Mouse (Mus musculus): ENCODE results near the gene Ube2q2.
"Not testable (repeated sequence)": the region's sequence is repeated elsewhere in the genome, so short reads cannot be mapped to it uniquely, and the experiment has no call there.

Gene Ube2q2

DNA sequence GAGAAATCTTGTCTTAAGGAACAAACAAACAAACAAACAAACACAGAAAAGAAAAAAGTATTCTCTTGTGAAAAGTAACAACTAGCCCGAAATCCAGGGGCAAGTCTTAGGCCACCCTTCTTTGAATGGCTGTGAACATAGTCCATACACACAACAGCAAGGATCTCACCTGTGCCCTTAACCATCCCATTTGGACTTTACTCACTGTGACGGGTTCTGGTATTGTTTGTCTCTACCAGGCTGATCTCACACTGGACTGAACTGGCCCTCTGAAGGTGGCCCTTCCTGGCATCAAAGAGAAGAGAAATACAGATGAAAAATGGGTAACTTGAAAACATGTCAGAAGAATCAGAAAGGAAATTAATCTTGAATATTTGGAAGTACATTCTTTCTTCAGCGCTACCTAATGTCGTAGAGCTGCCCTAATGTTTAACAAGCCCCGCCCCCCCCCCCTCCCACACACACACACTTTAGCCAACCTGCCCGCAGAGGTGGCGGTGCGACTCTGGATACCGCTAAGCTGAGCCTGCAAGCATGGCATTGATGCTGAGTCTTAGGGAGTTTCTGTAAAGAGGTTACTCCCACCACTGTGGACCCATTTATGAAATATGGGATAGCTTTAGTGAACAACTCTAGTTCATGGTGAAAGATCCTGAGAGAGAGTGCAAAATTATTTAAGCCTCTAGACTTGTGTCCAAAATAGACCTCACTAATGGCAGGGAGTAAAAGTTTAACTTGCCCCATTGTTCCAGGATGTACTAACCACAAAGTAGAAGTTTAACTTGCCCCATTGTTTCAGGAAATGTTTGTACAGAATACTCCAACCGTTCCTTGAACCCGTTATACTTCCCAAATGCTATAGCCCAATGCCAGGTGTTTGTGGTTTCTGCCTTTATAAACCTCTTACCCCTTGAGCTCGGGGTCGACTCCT is 87.8 kb downstream of the Ube2q2 start:
- in situ Hi-C loops (cut with MboI; ENCODE audit: unreplicated experiment in 2 of 2) = no loop called here

DNA sequence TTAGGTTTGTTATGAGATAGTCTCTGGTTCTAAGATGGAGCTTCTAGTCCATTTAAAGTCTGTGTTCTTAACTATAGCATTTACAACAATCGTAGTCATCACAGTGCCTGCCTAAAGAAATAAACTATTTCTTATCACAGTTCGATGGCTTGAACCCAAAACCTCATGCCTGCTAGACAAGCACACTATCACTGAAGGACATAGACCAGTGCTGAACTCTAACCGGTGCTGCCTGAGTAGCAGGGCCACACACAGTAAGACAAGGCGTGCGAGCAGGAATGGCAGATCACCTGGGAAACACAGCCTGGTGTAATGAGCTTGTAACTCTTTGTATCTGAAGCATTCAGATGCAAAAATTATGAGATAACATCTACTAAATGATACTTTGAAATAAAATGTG is 92.2 kb downstream of the Ube2q2 start:
- in situ Hi-C loops (cut with MboI; ENCODE audit: unreplicated experiment in 2 of 2) = no loop called here

- in situ Hi-C loops (cut with MboI; ENCODE audit: unreplicated experiment in 2 of 2) = no loop called here
Measured at GRCm38 (mm10) chr9:55241863-55242685, 93.4 kb downstream of the Ube2q2 start.

- in situ Hi-C loops (cut with MboI; ENCODE audit: unreplicated experiment in 2 of 2) = no loop called here
Measured at GRCm38 (mm10) chr9:55243280-55243679, 94.6 kb downstream of the Ube2q2 start.

- in situ Hi-C loops (cut with MboI; ENCODE audit: unreplicated experiment in 2 of 2) = no loop called here
Measured at GRCm38 (mm10) chr9:55244079-55244478, 95.4 kb downstream of the Ube2q2 start.

DNA sequence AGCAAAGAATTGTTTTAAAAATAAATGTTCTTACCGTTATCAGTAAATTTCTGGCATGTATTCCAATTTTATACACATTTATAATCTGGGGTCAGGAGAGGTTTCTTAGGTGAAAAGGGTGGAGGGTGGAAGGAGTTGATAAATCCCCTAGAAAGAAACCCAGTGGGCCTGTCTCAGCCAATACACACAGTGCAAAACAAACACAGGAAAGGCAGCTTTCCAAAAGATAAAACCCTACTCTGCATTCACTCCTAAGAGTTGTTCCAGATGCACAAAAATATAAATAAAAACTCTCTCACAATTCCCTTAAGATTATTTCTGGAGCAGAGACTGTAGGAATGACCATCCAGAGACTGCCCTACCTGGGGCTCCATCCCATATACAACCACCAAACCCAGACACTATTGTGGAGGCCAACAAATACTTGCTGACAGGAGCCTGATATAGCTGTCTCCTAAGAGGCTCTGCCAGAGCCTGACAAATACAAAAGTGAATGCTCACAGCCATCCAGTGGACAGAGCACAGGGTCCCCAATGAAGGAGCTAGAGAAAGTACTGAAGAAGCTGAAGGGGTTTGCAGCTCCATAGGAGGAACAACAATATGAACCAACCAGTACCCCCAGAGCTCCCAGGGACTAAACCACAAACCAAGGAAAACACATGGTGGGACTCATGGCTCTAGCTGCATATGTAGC is 96.5 kb downstream of the Ube2q2 start:
- in situ Hi-C loops (cut with MboI; ENCODE audit: unreplicated experiment in 2 of 2) = not testable (repeated sequence)

GRCm38 (mm10) chr9:55246440-55246839 is 97.8 kb downstream of the Ube2q2 start:
- in situ Hi-C loops (cut with MboI; ENCODE audit: unreplicated experiment in 2 of 2) = no loop called here

GRCm38 (mm10) chr9:55246918-55247317 is 98.3 kb downstream of the Ube2q2 start:
- in situ Hi-C loops (cut with MboI; ENCODE audit: unreplicated experiment in 2 of 2) = no loop called here

GRCm38 (mm10) chr9:55248465-55248864 is 99.8 kb downstream of the Ube2q2 start:
- in situ Hi-C loops (cut with MboI; ENCODE audit: unreplicated experiment in 2 of 2) = no loop called here

DNA sequence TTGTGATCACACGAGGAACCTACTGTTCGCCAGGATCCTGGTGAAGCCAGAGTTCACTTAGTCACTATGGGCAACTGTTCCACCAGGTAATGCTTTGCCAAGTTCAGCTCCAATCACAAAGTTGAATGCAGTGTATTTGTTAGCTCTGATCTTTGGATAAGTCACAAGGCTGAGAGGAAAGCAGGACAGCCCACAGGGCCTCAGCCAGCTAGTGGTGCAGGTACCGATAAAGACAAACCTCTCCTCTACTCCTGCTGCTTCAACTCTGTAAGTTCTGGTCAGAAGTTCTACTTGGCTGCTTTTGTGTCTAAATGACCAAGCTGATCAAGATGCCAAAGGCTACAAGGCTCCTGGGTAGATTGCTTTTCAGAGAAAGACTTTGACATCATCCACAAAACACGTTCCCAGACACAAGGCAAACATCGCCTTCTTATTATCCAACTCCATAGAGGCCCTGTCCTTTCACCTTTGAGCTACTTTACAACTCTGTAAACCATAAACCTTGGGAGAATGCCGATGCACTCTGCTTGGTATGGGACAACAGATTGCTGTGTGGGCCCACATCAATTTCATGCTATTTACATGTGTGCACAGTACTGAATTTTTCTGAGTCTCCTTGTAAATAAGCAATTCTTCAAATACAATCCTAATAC is 102.1 kb downstream of the Ube2q2 start:
- in situ Hi-C loops (cut with MboI; ENCODE audit: unreplicated experiment in 2 of 2) = loop anchor here (5.0 to 10.0 kb wide), 4 partner anchors 108 to 228 kb away; no protein-coding TSS in a partner anchor

GRCm38 (mm10) chr9:55252097-55252496 is 103.4 kb downstream of the Ube2q2 start:
- in situ Hi-C loops (cut with MboI; ENCODE audit: unreplicated experiment in 2 of 2) = loop anchor here (5.0 to 10.0 kb wide), 4 partner anchors 110 to 230 kb away; no protein-coding TSS in a partner anchor

DNA sequence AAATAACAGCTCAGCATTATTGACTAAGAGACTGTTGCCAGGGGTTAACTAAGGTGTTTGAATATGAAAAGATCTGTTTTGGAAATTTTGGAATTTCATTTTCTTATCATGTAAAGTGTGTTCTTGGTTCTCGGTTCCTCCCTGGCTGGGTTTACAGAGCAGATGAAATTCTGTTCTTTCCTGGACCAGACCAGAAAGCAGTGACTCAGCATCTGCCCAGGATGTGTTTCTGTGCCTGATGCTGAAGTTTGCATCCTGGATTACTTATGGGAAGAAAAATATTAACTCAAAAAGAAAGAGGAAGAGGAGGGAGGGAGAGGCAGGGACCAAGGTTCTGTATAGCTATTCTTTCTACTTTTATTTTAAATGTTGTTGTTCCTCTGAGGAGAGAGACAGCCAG is 105.2 kb downstream of the Ube2q2 start:
- in situ Hi-C loops (cut with MboI; ENCODE audit: unreplicated experiment in 2 of 2) = loop anchor here (5.0 to 10.0 kb wide), 4 partner anchors 112 to 232 kb away; no protein-coding TSS in a partner anchor

- in situ Hi-C loops (cut with MboI; ENCODE audit: unreplicated experiment in 2 of 2) = loop anchor here in 1 of 2 experiments (10.0 kb wide), 1 partner anchor 130 kb away; no protein-coding TSS in a partner anchor
Measured at GRCm38 (mm10) chr9:55255056-55255455, 106.4 kb downstream of the Ube2q2 start.

DNA sequence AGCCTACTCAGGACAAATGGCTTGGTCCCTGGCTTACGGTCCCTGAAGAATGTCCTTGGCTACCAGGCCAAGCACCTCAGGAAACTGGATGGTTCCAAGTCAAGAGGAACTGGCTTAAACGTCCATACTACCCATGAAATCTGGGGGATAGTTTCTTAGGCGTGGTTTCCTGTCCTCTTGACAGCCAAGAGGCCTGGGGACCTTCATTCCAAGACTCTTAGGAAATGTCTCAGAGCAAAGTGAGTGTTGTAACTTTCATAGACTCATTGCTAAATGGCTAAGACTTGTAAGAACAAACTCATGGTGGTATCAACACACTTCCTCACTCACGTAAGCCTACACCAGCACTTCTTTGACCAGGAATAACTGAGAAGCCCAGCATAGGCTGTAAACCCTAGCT is 107.0 kb downstream of the Ube2q2 start:
- in situ Hi-C loops (cut with MboI; ENCODE audit: unreplicated experiment in 2 of 2) = loop anchor here in 1 of 2 experiments (10.0 kb wide), 1 partner anchor 129 kb away; no protein-coding TSS in a partner anchor

DNA sequence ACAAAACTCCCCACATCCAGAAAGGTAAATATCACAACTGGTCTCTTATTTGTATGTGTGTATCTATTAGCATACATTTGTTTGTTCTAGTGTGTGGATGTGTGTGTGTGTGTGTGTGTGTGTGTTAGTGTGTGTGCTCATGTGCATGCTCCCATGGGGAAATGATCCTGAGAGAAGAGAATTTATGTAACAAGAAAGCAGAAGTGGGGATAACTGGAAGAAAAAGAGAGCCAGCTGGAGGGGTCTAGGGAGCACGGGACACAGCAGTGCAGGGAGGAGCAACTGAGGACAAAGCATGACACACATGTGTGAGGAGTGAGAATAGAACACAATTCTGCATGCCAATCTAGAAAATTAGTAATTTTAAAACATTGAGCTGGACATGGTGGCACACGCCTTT is 108.5 kb downstream of the Ube2q2 start:
- in situ Hi-C loops (cut with MboI; ENCODE audit: unreplicated experiment in 2 of 2) = loop anchor here in 1 of 2 experiments (10.0 kb wide), 1 partner anchor 128 kb away; no protein-coding TSS in a partner anchor

Measured in v-Abl transformed pro-B cells (cell line).